Mouse (Mus musculus): ENCODE measurements at regions not wholly inside any gene's neighbourhood (a gene's known extent, or its start where the extent isn't known, plus 50 kb on each side); places are given as distances from the start of the nearest gene placed in this dataset.

DNA sequence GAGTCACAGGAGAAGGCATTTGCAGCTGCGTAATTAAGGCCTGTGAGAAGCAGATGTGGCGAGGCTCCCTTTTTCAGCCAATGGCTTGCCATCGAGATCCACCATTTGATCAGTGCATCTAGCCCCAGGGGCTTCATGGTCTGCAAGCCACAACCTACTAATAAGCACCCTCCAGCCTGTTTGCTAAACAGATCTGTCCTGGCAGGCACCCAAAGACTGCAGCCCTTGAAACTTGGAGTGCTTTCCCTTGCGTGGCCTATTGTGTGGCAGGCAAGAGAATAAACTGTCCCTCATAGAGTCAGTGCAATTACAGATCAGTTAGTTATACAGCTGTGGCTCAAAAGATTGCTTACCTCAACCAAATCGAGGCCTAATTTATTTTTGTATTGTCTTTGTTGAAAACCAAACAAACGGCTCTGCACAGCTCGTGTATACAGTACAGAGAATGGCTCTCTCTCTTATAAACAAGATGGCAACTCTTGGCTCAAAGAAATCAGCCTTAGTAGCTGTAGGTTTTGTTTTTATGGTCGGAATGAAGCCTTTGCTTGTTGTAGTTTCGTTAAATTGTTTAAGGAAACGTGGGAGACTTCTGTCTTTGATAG lies 195.9 kb upstream of the Satb2 start:
- no peak for DNase-seq (ENCODE audit: low read depth, low spot score)

DNA sequence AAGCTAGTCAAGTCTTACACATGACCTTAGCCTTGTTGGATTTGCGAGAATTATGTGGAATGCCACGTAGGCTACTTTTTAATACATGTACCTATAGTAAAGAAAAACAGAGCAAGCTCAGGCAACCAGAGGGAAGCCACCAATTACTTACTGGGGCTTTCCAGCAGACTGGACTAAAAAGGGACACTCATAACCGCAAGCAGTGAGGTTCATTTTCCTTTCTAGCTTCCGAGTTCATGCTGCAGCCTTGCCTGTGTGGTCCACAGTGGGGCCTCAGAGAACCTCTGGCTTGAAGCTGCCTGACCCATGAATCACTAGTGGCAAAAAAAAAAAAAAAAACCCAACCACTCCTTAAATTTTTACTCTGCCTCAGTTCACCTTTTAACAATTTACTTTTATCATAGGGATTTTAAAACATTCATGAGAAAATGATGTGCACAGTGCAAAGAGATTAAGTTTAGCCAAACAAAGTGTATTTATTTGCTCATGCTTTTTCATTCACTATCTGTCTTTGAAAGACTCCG lies 188.6 kb upstream of the 1700066M21Rik start:
- no peak for DNase-seq (ENCODE audit: low read depth, low spot score)

DNA sequence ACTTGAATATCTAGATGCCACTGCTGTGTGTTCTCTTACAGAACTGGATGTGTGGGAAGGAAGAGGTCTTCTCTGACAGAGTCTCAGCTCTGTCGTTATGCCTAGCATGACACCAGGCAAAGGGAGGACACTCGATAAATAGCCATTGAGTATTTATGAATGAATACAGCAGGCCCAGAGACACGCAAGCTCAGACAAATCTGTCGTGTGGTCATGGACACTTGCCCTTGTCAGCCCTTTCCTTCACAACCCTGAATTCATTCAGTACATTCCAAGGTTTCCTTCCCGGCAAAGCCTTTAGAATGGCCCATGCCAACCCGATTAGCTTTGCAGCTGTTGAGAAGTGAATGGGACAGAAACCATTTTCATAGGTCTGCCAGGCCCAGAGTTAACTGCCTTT lies 176.1 kb upstream of the 1700066M21Rik start:
- DNase-seq (ENCODE audit: low read depth, low spot score): no peak

DNA sequence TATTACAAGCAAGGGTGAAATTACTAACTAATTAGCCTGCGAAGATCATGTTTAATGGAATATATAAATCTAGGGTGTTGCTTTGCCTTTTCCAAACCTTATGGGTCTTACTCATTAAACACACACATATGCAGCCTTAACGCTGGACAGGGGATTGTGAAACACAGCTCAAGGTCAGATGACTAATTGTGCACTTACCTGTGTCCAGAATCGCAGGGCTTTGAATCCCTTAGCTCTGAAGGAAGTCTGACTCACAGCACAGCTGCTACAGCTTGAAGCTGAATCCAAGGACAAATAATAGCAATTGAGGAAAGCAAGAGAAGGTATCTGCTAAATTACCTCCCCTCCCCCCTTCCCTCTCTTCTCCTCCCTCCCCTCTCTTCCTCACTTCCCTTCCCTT lies 173.1 kb upstream of the 1700066M21Rik start:
- DNase-seq (ENCODE audit: low read depth, low spot score): no peak

DNA sequence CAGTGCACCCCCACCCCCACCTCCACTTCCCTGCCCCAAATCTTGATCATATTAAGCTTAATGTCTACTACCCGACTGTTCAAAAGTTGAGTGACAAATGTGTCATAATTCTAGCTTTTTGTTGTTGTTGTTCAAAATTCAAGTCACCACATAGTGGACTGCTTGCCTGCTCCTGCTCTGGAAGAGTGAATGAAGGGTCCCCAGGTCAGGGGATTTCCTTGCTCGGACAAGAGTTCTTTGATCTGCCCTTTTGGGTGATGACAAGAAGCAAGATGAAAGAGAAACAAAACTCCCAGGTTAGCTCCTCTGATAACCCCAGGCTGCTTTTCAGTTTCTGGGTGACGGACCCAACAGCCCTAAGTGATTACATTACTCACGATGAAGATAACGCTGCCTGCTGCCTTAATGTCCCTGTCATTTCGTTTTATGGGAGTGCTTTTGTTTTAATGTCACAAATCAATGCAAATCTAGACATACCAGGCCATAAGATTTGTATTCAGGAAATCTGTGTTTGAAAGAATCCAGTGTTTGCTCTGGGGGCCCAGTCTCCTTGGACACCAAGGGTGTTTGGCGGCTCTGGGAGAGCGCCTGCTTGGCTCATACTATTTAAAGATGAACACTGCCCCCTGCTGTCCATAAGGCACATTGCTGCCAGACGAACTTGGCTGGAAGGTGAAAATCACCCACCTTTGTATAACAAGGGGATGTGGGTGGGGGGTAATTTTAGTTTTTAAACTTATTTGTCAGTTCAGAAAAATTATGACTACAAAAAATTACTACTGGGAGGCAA lies 172.0 kb upstream of the 1700066M21Rik start:
- DNase-seq (ENCODE audit: low read depth, low spot score): peak; percentile 29

DNA sequence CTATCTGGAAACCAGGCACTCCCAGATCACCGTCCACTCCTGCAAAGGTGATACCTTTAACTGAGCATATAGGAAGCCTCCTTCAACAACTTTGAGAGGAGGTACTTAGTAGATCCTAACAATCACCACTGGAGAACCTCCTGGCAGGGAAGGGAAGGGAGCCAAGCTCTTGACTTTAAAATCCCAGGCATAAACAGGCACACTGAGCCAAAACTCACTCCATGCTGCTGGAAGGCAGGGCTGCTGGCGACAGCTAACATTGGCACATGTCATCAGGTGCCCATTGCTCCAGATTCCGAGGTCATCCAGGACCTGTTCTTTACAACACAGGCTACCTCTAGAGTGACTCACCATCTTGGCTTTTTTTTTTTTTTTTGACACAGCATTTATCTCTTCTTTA lies 170.9 kb upstream of the 1700066M21Rik start:
- DNase-seq (ENCODE audit: low read depth, low spot score): no peak

DNA sequence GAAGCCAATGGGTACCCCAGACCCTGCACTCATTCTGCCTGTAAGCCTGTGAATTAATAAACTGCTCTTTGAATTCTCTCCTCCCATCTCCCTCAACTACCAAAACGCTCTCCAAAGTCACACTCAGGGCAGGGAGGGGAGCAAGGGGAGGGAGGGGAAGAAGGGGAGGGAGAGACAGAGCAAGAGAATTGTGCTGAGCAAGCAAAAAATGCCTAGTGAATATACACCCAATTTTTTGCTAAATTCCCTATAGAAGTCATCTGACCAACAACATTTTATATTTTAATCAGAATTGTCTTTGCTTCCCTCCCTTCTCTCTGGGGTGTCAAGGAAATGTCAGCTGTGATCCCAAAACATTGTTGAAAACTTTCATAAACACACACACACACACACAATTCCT lies 170.5 kb upstream of the 1700066M21Rik start:
- DNase-seq (ENCODE audit: low read depth, low spot score): no peak

DNA sequence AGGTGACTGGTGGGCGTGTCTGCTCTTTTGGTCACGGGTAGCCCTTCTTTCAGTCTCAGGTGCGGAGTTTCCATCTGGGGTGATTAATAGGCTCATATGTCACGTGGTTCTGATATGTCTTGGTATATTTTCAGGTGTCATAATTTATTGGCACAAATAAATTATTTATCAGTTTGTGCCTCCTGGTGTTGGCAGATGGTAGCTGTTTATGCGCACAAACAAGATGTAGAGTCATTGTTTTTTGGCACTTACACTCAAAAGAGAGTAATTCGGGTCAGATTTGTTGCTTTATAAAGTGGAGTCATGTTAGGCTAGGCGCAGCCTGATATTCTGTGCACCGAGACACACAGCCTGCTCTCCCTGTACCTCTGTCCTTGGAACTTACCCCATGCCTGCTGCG lies 169.0 kb upstream of the 1700066M21Rik start:
- no peak for DNase-seq (ENCODE audit: low read depth, low spot score)

DNA sequence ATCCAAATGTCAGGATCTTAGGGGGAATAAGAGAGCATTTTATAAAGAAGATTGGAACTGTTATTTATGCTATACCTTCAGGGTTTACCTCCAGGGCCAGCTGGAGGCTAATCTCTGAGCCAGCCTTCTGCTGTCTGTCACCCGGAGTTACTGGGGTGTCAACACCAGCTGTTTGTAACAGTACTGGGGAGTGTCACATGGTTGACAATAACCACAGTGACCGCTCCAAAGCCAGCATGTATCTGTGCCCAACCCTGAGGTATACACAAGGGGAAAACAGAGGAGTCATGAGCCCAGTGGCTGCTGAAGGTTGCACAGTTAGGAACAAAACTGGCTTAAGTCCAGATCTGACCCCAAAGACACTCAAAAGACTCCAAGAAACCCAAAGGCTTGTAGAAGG lies 168.1 kb upstream of the 1700066M21Rik start:
- no peak for DNase-seq (ENCODE audit: low read depth, low spot score)

DNA sequence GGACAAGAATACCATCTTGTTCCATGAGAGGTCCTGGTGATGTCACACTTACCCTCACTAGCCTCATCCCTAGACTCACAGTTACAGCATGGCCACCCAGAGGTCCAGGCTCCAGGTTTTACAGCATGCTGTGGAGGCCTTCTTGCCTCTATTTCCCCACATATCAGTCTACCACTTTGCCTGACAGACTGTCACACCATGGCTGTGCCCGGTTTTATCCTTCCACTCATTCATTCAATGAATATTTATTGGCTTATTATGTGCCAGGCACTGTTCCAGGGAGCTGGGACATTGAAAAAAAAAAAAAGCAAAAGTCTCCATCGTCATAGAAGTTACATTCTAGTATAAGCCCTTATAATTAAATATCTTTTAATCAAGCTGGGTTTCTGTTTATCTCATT lies 166.4 kb upstream of the 1700066M21Rik start:
- no peak for DNase-seq (ENCODE audit: low read depth, low spot score)

DNA sequence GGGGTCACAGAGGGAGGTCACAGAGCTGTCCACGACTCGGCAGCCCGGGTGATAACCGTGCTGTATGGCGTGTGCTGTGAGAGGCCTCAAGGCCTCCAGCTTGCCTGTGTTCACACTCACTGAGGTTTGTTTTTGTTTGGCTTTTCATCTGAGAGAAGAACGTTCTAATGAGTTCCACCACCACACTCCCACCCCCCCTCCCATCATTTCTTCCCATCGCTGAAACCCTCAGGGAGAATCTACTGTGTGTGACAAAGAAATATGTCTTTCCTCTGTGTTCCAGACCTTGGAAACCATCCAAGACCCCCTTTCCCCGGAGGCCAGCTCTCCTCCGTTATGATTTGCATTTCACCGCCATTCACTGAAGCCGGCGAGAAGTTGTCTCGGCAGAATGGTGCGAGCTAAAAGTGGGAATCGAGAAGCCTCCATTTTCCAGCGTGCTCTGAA lies 164.0 kb upstream of the 1700066M21Rik start:
- DNase-seq (ENCODE audit: low read depth, low spot score): no peak

DNA sequence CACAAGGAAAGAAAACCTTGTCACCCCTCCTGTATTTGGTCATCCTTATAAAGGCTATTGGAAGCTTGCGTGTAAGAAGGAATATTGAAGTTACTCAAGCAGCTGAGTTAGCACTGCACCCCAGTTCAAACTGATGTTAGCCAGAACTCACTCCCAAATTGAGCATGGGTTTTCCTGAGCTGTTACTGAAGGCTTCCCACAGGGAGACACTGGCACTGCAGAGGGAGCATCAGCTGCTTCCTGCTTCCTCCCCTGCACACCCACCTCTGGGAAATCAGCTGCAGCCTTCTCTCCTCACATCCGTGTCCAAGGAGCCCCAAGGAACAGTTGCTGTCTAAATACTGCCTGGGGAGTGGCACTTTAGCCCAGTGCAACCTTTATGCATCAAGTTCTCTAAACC lies 163.2 kb upstream of the 1700066M21Rik start:
- no peak for DNase-seq (ENCODE audit: low read depth, low spot score)

DNA sequence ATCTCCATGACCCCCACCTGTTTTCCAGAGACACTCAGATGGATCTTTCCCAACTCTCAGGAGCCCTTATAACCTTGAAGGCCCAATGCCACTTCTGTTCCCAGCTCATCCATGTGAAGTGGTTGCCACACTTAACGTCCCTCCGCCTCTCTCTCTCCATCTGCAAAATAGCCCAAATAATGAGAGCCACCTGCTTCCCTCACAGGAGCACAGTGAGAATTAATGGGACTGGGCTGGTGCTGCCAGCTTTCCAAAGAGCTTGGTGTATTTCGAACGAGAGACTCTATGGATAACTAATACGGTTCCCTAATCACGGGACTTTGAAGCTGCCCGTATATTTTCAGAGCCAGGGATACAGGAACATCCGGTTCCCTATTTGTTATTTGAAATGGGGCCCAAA lies 159.8 kb upstream of the 1700066M21Rik start:
- no peak for DNase-seq (ENCODE audit: low read depth, low spot score)

DNA sequence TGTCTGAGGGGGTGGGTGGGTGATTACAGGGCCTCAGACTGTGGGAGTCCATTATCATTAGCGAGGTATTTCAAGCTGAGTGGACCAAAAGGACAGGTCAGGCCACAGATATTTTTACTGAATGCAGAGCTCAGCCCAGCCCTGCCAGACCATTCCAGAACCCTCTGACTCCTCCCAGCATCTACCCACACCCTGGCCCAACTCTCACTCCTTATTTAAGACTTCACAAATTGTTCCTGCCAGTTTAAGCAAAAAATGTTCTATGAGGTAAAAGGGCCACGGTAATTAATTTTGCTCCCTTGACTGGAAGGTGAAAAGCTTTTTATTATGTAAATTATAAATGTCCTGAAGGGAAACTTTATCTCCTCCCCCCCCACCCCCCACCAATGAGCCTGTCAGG lies 159.3 kb upstream of the 1700066M21Rik start:
- no peak for DNase-seq (ENCODE audit: low read depth, low spot score)

DNA sequence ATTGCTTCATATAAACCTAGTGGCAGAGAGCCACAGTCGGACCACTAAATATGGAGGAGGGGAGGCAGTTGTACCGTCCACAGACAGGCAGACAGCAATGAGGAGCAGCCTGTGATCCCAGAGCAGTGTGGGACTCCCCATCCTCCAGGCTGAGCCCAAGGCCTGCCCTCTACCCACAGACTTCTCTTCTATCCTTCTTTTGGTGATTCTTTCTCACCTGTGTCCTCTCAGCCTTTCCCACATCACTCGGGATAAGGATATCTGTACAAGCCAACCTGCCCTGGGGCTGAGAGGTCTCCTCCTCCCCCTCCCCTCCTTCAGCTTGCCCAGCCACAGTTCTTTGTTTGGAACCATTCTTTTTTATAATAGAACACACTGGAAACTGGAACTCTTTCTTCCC lies 158.8 kb upstream of the 1700066M21Rik start:
- DNase-seq (ENCODE audit: low read depth, low spot score): no peak

DNA sequence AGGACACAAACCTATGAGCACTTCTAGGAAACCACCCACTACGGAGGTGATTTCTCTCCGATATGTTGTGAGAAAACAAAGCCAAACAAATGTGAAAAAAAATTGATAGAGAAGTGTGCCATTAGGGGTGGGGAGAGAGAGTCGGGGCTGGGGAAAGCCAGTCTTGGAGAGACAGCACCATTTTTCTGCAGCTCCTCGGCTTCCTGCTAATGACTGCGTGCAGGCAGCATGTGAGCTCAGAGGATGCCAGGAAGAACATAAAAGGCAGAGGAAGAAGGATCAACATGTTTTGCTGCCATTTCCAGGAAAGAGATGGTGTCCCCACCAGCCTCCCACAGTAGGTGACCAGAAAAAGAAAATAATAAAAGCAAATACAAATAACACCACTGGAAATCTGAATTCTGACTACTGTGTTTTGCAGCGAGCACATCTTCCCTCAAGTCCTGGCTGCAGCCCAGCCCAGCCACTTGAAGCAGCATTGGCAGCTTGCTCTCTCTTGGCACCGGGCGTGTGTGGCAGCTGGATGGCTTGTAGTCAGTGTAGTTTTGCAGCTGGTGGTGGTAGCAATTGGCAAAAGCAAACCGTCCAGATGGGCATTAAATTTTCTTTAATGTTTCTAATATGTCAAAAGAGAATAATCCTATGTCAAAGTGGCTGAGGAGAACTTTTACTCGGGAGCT lies 152.9 kb upstream of the 1700066M21Rik start:
- no peak for DNase-seq (ENCODE audit: low read depth, low spot score)

DNA sequence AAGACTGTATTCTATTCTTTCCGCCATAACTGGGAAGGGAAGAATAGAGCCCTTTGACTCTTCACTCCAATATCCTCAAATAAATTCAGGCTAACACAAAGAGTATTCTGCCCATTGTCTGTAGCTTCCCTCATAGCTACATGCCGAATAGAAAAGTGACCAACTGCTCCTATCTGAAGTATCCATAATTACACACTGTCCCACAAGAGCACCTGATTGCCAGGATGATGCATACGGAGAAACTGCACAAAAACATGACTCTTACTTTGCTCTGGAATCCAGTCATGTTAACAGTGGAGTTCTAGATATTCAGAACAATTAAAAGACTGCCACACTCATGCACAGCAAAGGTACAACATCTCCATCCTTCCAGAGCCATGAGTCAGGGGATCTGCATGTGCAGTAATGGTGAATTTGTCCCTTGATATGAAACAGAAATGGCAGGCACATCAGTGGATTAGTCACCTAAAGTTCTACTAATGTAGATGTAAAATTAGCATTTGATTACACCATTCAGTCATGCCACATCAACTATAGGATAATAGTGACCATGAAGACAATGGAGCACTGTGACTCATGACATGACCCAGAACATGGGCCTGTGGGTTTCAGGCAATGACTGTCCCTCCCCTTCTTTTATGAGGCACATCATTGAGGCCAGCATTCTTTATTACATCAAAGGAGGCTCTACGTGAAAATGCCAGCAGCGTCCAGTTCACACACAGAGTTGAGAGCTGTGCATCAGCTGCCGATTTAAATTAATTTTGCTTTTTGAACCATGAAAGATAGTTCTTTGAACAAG lies 133.6 kb upstream of the 1700066M21Rik start:
- DNase-seq (ENCODE audit: low read depth, low spot score): no peak

DNA sequence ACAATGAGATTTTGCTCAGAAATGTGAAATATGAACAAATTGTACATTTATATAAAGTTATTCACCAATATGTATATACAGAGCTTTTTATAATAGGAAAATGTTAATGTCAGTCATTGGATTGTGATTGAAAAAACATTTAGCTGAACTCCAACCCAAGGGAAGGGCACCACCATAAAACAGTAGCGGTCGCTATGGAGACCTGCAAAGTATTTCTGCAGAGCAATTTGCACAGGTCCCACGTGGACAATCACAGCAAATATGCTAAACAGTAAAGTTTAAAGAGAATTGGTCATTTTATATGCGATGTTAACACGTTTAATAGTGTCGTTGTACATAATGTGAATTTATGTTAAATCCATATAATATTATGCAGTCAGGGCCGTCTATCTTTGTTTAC lies 117.8 kb upstream of the 1700066M21Rik start:
- no peak for DNase-seq (ENCODE audit: low read depth, low spot score)

DNA sequence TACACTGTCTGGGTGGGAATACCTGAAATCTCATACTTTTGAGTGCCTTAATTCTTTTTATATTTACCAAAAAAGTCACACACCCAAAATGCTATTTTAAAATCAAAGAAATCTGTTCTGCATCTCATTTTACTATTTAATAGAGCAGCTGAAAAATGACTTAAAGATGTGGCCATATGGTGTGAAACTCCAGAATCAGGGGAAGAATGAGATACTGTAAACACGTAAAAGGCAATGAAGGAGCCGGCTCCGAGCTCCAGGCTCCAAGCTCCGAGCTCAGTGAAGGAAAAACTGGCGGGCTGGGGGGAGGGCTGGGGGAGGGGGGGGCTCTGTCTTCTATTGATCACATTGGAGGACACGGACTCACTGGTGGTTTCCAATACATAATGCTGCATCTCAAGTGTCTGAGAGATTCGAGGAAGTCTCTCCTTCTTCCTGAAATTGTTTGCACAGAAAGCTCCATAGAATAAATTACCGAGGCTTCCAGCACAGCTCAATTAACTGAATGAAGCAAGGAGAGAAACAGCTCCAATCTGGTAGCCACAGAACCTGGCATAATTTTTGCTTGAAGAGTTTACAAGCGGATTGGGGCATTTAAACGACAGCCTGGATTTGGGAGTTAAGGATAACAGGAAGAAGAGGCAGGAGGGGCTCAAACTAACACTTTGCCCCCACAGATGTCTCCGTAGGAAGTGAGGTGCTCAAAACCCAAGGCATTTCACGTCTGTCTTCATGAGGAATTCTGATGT lies 112.2 kb upstream of the 1700066M21Rik start:
- DNase-seq (ENCODE audit: low read depth, low spot score): no peak

DNA sequence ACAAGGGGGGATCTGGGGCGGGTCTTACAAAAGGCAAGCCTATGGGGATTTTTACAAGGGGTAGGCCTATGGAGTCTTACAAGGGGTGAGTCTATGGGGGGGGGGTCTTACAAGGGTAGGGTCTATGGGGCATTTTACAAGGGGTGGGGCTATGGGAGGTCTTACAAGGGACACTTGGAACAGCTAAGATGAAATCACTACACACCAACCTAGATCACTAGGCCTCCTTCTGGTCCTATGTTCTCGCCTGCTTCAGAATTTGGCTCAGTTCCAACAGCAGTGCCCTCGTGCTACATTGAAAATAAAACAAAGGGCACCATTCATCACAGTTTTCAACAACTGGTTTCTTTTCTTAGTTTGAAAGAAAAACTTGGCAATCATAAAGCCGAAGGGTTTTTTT lies 110.7 kb upstream of the 1700066M21Rik start:
- DNase-seq (ENCODE audit: low read depth, low spot score): no peak

DNA sequence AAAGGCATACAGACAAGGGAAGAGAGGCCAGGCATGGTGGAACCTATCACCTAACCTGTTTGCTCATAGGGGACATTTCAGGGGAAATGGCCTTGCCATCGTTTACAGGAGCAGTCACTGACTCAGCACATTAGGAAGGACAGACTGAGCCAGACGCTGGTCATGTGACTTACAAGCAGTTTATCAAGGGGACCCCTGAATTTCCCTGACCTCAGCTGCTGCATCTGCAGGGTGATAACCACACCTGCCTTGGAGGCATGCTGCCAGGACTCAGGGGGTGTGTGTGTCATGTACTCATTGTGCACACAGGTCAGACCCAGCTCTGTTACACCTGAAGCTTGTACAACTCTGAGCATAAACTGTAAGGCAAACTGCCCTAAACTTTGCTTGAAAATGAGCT lies 109.6 kb upstream of the 1700066M21Rik start:
- DNase-seq (ENCODE audit: low read depth, low spot score): no peak
